Mouse (Mus musculus): ENCODE measurements at regions not wholly inside any gene's neighbourhood (a gene's known extent, or its start where the extent isn't known, plus 50 kb on each side); places are given as distances from the start of the nearest gene placed in this dataset.

DNA sequence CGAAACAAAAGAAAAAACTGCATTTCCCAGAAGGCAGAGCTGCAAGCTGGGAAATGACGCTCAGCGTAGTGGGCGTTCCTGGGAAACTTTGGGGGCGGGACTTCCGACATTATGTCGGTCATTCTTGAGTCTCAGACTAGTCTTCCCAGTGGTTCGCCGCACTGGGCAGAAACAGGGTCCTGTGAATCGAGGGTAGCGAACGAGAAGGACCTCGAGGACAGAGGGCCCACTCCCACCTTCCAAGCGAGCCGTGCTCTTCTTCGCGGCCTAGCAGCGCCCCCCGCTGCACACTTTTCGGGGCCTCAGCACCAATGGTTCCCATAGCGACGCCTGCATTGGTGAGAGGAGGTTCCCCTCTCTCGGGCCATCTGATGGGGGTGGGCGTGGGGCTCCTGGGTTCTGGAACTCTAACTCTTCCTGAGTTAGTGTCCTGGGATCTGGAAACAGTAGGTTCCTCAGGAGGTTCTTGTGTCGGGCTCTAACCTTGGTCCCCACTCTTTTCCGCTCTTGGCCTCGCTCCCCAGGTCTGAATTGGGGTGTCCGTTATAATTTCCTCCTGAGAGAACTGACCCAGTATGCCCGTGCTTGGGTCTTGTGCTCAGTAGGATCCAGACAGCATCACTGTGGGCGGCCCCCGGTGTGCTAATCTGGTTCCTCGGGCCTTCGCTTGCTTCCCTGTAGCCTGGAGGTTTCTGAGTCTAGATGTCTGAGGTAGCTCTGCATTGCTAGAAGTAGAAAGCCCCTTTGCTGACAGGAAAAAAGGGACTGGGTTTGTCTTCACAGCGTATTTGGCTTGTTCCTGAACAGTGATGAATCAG is 52.8 kb upstream of the Gramd1a start:
- peak; percentile 80 to 83 for DNase-seq

- no peak for DNase-seq
Observed at GRCm38 (mm10) chr7:31207563-31208236, 52.0 kb upstream of the Gramd1a start.

Measured in adrenal gland, postnatal 36 days (tissue).